Mouse (Mus musculus): ENCODE measurements around the gene Arhgap31. TPM values are rescaled to one million over a fixed set of nuclear protein-coding genes. Genes with fewer than 3 reads are reported as not detected.

The Arhgap31 gene
- polyA plus RNA-seq, 1 experiment from 2014 or later = 8.0 TPM

DNA sequence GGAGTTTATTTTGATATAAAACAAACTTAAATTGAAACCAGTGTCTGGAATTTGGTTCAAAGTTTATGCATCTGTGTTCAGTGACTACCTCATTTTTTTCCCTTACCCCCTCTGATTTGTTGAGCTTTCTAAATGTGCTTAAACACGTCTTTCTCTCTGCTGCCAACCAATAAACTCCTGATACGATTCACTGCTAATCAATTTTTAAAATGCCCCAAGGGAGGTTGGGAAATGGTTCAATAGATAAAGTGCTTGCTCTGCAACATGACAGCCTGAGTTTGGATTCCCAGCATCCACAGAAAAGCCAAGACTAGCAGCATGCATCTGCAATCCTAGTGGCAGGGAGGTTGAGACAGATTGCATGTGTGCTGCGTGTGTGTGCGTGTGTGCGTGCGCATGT, 99.4 kb downstream of the Arhgap31 start:
- no peak overlapping the region for H3K9ac ChIP-seq (replicated peaks; ENCODE audit: low read length)
- ATAC-seq (replicated peaks; ENCODE audit: insufficient number of reproducible peaks, low FRiP score, low TSS enrichment, low read depth) (no peak), DNase-seq (ENCODE audit: low spot score) (no peak)
- no peak overlapping the region for H3K27ac ChIP-seq (replicated peaks; ENCODE audit: low read depth, low read length)
- no peaks in the 10 kb centered on the region; the same call in 1 of the 2 replicates for H3K36me3 ChIP-seq (replicated peaks; ENCODE audit: control insufficient read depth, insufficient read depth, low read depth, low read length)
- WGBS = 84% methylated on average over 6 of the region's 6 CpGs
- no peak overlapping the region for H3K4me3 ChIP-seq (ENCODE audit: low read depth, low read length)
- H3K4me2 ChIP-seq (ENCODE audit: low read depth, low read length) = no peak overlapping the region
- no peaks in the 10 kb centered on the region for H3K9me3 ChIP-seq (replicated peaks; ENCODE audit: control insufficient read depth, low read length)
- no peaks in the 10 kb centered on the region for H3K4me1 ChIP-seq (ENCODE audit: control insufficient read depth, insufficient read depth, low read length)
- no peaks in the 10 kb centered on the region for H3K27me3 ChIP-seq (ENCODE audit: control insufficient read depth, insufficient read depth, low read length)

DNA sequence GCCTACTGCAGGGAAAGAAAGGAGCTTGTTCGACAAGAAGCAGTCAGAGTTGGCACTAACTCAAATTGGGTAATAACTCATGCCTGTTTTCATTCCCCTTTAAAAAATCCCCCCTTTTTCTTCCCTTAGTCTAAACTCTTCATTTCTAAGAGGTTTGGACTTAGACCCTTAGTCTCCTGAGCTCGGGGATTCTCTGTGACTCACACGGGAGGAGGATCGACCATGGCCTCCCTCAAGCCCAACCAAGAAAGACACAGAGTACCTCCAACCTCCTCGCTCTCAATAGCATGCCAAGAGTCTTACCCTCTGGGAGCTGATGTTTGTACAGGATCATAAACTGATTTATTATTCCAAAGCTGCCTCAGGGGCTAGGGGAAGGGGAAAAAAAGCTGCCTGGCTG, 100.4 kb downstream of the Arhgap31 start:
- 64% methylated on average over 5 of the region's 5 CpGs for WGBS
- H3K9ac ChIP-seq (replicated peaks; ENCODE audit: low read length) = no peak overlapping the region
- no peak overlapping the region for H3K4me2 ChIP-seq (ENCODE audit: low read depth, low read length)
- no peaks in the 10 kb centered on the region for H3K4me1 ChIP-seq (ENCODE audit: control insufficient read depth, insufficient read depth, low read length)
- no peak overlapping the region for H3K4me3 ChIP-seq (ENCODE audit: low read depth, low read length)
- no peaks in the 10 kb centered on the region for H3K27me3 ChIP-seq (ENCODE audit: control insufficient read depth, insufficient read depth, low read length)
- no peak overlapping the region for H3K27ac ChIP-seq (replicated peaks; ENCODE audit: low read depth, low read length)
- no peaks in the 10 kb centered on the region for H3K9me3 ChIP-seq (replicated peaks; ENCODE audit: control insufficient read depth, low read length)
- H3K36me3 ChIP-seq (replicated peaks; ENCODE audit: control insufficient read depth, insufficient read depth, low read depth, low read length) = no peaks in the 10 kb centered on the region; the same call in 1 of the 2 replicates
- ATAC-seq (replicated peaks; ENCODE audit: insufficient number of reproducible peaks, low FRiP score, low TSS enrichment, low read depth) (no peak), DNase-seq (ENCODE audit: low spot score) (no peak)

DNA sequence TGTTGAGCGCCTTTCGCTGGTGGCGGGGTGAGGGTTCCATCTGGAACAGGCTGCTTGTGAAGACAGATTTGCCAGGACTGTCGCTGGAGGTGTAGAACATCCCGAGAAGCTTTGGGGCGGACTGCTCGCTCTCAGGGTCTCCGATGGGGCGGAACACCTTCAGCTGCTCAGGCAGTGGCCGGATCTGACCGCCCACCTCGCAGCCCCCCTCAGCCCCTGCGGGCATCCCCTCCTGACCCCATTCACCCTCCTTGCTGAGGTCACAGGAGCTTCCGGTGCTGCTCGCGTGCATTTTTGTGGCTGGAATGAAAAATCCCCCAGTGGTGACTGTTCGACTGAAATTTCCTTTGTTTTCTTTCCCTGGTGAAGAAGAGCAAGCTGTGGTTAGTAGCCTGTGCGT, 104.0 kb downstream of the Arhgap31 start:
- Histone ChIP-seq H3K9ac (replicated peaks; ENCODE audit: low read length) (no peak overlapping the region), H3K27me3 (ENCODE audit: control insufficient read depth, insufficient read depth, low read length) (no peaks in the 10 kb centered on the region), H3K4me3 (ENCODE audit: low read depth, low read length) (no peak overlapping the region), H3K36me3 (replicated peaks; ENCODE audit: control insufficient read depth, insufficient read depth, low read depth, low read length) (no peaks in the 10 kb centered on the region; the same call in 1 of the 2 replicates), H3K4me1 (ENCODE audit: control insufficient read depth, insufficient read depth, low read length) (no peaks in the 10 kb centered on the region), H3K9me3 (replicated peaks; ENCODE audit: control insufficient read depth, low read length) (no peaks in the 10 kb centered on the region), H3K4me2 (ENCODE audit: low read depth, low read length) (no peak overlapping the region), H3K27ac (replicated peaks; ENCODE audit: low read depth, low read length) (no peak overlapping the region)
- WGBS = 63% methylated on average over 18 of the region's 18 CpGs
- DNase-seq (ENCODE audit: low spot score) (no peak), ATAC-seq (replicated peaks; ENCODE audit: insufficient number of reproducible peaks, low FRiP score, low TSS enrichment, low read depth) (no peak)

DNA sequence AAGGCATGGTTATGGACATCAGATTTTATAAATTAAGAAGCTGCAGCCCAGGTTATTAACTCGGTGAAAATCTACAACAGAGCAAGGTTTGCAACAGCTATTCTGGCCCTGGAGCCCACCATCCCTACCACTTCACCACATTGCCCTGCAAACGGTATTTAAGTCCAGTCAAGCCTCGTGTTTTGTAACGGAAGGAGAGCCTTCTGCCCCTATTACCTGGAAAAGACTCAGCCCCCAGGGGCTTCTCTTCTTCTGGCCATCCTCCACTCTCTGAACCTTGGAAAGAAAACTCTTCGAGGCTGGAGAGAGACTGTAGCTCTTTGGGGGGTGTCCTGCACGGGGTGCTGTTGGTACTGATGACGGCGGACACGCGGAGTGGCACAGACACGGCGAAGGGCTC, 104.4 kb downstream of the Arhgap31 start:
- Histone ChIP-seq H3K36me3 (replicated peaks; ENCODE audit: control insufficient read depth, insufficient read depth, low read depth, low read length) (no peaks in the 10 kb centered on the region; the same call in 1 of the 2 replicates), H3K27me3 (ENCODE audit: control insufficient read depth, insufficient read depth, low read length) (no peaks in the 10 kb centered on the region), H3K9ac (replicated peaks; ENCODE audit: low read length) (no peak overlapping the region), H3K4me3 (ENCODE audit: low read depth, low read length) (no peak overlapping the region), H3K9me3 (replicated peaks; ENCODE audit: control insufficient read depth, low read length) (no peaks in the 10 kb centered on the region), H3K4me2 (ENCODE audit: low read depth, low read length) (no peak overlapping the region), H3K4me1 (ENCODE audit: control insufficient read depth, insufficient read depth, low read length) (no peaks in the 10 kb centered on the region), H3K27ac (replicated peaks; ENCODE audit: low read depth, low read length) (no peak overlapping the region)
- DNase-seq (ENCODE audit: low spot score) (no peak), ATAC-seq (replicated peaks; ENCODE audit: insufficient number of reproducible peaks, low FRiP score, low TSS enrichment, low read depth) (no peak)
- WGBS = 77% methylated on average over 12 of the region's 12 CpGs

DNA sequence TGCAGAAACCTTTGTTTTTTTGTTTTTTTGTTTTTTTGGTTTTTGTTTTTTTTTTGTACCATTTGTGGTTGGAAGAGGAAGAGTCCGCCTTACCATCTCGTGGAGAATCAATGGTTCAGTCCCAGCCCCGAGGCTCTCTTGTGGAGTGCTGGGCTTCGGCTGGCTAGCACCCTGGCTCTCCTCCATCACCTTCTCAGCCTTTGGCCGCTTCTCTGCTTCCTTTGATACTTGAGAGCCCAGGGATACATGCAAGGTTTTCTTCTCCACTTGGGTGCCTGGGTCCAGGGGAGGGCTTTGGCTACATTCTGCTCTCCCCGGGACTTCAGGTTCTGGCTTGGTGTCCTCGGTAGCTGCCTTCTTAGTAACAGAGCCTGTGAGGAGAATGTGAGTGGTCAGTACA, 106.6 kb downstream of the Arhgap31 start:
- WGBS = 87% methylated on average over 7 of the region's 7 CpGs
- no peaks in the 10 kb centered on the region for H3K4me1 ChIP-seq (ENCODE audit: control insufficient read depth, insufficient read depth, low read length)
- H3K27ac ChIP-seq (replicated peaks; ENCODE audit: low read depth, low read length) = no peak overlapping the region
- ATAC-seq (replicated peaks; ENCODE audit: insufficient number of reproducible peaks, low FRiP score, low TSS enrichment, low read depth) (no peak), DNase-seq (ENCODE audit: low spot score) (no peak)
- H3K27me3 ChIP-seq (ENCODE audit: control insufficient read depth, insufficient read depth, low read length) = no peaks in the 10 kb centered on the region
- no peak overlapping the region for H3K9ac ChIP-seq (replicated peaks; ENCODE audit: low read length)
- H3K4me2 ChIP-seq (ENCODE audit: low read depth, low read length) = no peak overlapping the region
- no peak overlapping the region for H3K4me3 ChIP-seq (ENCODE audit: low read depth, low read length)
- H3K36me3 ChIP-seq (replicated peaks; ENCODE audit: control insufficient read depth, insufficient read depth, low read depth, low read length) = no peaks in the 10 kb centered on the region; the same call in 1 of the 2 replicates
- no peaks in the 10 kb centered on the region for H3K9me3 ChIP-seq (replicated peaks; ENCODE audit: control insufficient read depth, low read length)

DNA sequence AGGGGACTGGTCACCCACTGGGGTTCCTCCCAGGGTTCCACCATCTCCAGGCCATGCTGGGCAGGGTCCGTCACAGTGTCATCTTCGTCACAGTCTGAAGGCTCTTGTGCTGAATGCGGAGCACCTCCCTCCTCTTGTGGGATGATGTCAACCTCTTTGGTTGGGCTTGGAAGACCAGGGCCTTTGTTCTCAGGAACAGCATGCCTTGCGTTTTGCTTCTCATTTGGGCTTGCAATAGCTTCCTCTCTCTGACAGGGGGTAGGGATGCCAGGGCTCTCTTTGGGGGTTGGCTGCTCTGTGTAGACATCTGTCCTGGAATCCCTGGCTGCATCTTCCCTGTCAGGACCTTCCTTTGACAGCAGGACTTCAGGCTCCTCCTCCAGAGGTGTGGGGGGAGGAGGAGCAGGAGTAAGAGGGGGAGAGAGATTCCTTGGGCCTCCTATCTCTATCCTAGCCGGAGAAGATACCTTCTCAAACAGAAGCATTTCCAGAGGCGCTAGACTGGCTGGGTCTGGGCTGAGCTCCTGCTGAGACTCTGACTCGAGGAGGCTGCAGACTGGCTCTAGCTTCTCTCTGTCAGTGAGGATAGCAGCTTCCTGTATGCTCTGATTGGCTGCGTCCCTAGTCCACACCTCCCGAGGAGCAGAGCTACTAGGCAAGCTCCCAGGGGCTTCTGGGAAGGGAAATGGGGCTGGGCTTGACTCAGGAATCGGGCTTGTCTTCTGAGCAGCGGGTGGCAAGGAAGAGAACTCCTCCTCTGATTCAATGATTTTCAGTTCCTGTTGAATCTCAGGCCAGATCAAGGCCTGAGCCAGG, 109.9 kb downstream of the Arhgap31 start:
- Histone ChIP-seq H3K4me1 (ENCODE audit: control insufficient read depth, insufficient read depth, low read length) (no peaks in the 10 kb centered on the region), H3K4me3 (ENCODE audit: low read depth, low read length) (no peak overlapping the region), H3K36me3 (replicated peaks; ENCODE audit: control insufficient read depth, insufficient read depth, low read depth, low read length) (no peaks in the 10 kb centered on the region), H3K9ac (replicated peaks; ENCODE audit: low read length) (no peak overlapping the region), H3K27ac (replicated peaks; ENCODE audit: low read depth, low read length) (no peak overlapping the region), H3K27me3 (ENCODE audit: control insufficient read depth, insufficient read depth, low read length) (no peaks in the 10 kb centered on the region), H3K4me2 (ENCODE audit: low read depth, low read length) (no peak overlapping the region), H3K9me3 (replicated peaks; ENCODE audit: control insufficient read depth, low read length) (no peaks in the 10 kb centered on the region)
- DNase-seq (ENCODE audit: low spot score) = no peak
- ATAC-seq (replicated peaks; ENCODE audit: insufficient number of reproducible peaks, low FRiP score, low TSS enrichment, low read depth) = no peak
- 52% methylated on average over 11 of the region's 11 CpGs for WGBS

DNA sequence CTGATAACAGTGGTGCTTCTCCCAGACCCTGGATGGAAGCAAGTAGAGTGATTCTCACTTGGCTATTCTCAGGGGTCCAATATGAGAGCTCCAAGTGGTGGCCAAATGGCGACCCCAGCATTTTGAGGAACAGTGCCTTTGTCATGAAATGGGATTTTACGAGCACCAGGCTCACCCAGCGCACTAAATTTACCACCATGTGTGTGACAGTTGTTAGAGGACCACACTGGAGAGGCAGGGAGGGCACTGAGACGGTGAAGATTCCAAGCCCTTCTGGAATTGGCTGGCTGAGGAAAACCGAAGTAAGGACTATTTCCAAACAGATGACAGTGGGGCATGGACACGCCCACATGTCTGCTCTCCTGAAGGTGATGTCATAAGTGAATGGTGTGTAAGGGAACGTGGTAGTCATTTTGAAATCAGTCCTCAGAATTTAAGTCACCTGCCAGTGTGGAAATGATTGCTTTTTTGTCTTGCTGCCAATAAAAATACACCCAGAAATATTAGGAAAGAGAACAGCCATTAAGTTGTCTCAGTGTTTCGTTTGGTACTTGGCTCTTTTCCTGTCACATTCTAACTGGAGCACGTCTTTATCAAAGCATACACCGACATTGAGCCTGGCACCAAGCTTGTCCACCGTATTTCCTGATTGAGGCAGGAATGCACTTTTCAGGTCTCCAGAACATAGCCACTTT, 113.9 kb downstream of the Arhgap31 start:
- Histone ChIP-seq H3K9ac (replicated peaks; ENCODE audit: low read length) (no peak overlapping the region), H3K4me2 (ENCODE audit: low read depth, low read length) (no peak overlapping the region), H3K4me3 (ENCODE audit: low read depth, low read length) (no peak overlapping the region), H3K4me1 (ENCODE audit: control insufficient read depth, insufficient read depth, low read length) (no peaks in the 10 kb centered on the region), H3K9me3 (replicated peaks; ENCODE audit: control insufficient read depth, low read length) (no peaks in the 10 kb centered on the region), H3K36me3 (replicated peaks; ENCODE audit: control insufficient read depth, insufficient read depth, low read depth, low read length) (no peaks in the 10 kb centered on the region), H3K27ac (replicated peaks; ENCODE audit: low read depth, low read length) (no peak overlapping the region), H3K27me3 (ENCODE audit: control insufficient read depth, insufficient read depth, low read length) (no peaks in the 10 kb centered on the region)
- WGBS = 82% methylated on average over 11 of the region's 11 CpGs
- ATAC-seq (replicated peaks; ENCODE audit: insufficient number of reproducible peaks, low FRiP score, low TSS enrichment, low read depth) = no peak
- no peak for DNase-seq (ENCODE audit: low spot score)

DNA sequence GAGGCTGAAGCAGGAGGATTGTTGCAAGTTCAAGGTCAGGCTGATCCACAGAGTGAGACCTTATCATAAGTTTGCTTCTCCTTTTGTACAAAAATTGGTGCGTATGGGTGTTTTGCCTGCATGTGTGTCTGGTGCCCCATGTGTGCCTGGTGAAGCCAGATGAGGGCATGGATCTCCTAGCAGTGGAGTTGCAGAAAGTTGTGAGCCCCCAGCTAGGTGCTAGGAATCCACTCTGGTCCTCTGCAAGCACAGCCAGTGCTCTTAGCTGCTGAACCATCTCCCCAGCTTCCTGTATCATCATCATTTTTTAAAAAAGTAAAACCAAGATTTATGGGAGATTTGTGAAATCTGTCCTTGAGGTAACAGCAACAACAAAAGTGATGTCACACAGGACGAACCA, 116.4 kb downstream of the Arhgap31 start:
- no peaks in the 10 kb centered on the region for H3K27me3 ChIP-seq (ENCODE audit: control insufficient read depth, insufficient read depth, low read length)
- H3K9ac ChIP-seq (replicated peaks; ENCODE audit: low read length) = no peak overlapping the region
- no peaks in the 10 kb centered on the region for H3K9me3 ChIP-seq (replicated peaks; ENCODE audit: control insufficient read depth, low read length)
- H3K27ac ChIP-seq (replicated peaks; ENCODE audit: low read depth, low read length) = no peak overlapping the region
- no peaks in the 10 kb centered on the region for H3K4me1 ChIP-seq (ENCODE audit: control insufficient read depth, insufficient read depth, low read length)
- no peaks in the 10 kb centered on the region for H3K36me3 ChIP-seq (replicated peaks; ENCODE audit: control insufficient read depth, insufficient read depth, low read depth, low read length)
- ATAC-seq (replicated peaks; ENCODE audit: insufficient number of reproducible peaks, low FRiP score, low TSS enrichment, low read depth) = no peak
- no peak overlapping the region for H3K4me2 ChIP-seq (ENCODE audit: low read depth, low read length)
- WGBS = 94% methylated on average over 2 of the region's 2 CpGs
- H3K4me3 ChIP-seq (ENCODE audit: low read depth, low read length) = no peak overlapping the region
- no peak for DNase-seq (ENCODE audit: low spot score)

Data from embryonic facial prominence, embryonic 11.5 days (tissue).